Mouse (Mus musculus) ES-CJ7 (cell line): ENCODE data around the gene Dnaaf5.
A peak's percentile ranks its signal among the peaks of the same experiment; 100 is the strongest.

Experiments used
- DNase-seq: peaks from one replicate; pipeline ENCODE4 v3.0.0; 2011; ENCODE audit warnings: low read depth, low spot score

The Dnaaf5 gene

DNA sequence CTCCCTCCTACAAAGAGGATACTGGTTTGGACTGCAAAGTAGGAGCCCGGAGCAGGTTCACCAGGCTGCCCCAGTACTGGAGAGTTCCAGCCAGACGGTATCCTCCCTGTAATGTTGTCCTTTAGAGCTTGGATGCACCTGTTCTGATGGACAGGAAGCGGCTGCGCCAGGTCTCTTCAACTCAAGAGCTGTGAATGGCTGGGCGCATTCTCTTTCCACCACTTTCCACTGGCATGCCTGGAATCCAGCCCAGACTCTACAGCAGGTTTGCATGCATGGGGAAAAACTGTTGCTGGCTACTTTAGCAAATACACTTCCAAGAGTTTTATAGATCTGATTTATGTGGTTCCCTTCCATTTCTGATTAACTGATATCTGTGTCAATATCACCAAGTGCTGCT lies 8.7 kb upstream of the Dnaaf5 start:
- DNase-seq, result no peak

DNA sequence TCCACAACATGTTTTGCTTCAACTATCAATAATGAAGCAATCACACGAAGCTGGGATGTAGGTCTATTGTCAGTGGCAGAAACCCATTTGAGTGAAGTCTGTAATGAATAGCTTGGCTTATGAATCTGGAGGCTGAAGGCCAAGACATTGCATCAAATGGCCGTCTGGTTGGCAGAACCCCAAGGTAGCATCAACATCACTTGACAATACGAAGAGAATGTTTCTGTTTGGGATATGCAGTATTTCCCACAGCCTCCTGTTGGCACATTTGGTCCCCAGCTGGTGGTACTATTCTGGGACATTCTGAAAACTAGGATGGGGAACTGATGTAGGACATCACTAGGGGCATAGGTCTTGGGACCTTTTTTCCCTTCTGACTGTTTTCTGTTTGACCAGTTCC lies 6.1 kb upstream of the Dnaaf5 start:
- no peak for DNase-seq

DNA sequence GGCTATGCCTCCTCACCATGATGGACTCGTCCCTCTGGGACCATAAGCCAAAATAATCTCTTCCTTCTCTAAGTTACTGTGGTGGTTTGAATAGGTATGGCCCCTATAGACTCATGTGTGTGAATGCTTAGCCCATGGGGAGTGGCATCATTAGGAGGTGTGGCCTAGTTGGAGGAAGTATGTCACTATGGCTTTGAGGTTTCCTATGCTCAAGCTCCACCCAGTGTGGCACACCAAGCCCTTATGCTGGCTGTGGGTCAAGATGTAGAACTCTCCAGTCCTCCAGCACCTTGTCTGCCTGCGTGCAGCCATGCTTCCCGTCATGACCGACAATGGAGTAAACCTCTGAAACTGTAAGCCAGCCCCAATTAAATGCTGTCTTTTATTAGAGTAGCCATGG lies 4.3 kb upstream of the Dnaaf5 start:
- peak; percentile 46 for DNase-seq

DNA sequence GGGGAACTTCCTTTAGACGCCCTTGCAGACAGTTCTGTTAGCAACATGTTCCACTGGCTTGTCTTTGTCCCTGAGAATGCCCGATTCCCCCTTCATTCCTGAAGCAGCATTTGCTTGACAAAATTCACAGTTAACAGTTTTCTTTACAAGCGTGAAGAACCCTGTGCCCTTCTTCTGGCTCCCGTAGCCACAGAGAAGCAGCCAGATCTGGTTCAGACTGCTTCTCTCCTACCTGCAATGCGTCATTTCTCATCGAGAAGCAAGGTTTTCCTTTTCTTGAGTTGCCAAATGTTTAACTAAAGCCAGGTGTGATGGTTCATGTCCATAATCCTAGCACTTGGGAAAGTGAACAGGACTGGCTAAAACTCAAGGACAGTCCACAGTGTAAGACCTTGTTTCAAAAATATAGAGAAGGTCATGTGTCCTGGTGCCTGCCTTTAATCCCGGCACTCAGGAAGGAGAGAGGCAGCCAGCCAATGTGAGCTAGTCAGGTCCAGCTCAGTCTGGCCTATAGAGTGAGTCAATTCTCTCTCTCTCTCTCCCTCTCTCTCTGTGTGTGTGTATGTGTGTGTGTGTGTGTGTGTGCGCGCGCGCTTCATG lies 3.4 kb upstream of the Dnaaf5 start:
- peak; percentile 57 for DNase-seq

DNA sequence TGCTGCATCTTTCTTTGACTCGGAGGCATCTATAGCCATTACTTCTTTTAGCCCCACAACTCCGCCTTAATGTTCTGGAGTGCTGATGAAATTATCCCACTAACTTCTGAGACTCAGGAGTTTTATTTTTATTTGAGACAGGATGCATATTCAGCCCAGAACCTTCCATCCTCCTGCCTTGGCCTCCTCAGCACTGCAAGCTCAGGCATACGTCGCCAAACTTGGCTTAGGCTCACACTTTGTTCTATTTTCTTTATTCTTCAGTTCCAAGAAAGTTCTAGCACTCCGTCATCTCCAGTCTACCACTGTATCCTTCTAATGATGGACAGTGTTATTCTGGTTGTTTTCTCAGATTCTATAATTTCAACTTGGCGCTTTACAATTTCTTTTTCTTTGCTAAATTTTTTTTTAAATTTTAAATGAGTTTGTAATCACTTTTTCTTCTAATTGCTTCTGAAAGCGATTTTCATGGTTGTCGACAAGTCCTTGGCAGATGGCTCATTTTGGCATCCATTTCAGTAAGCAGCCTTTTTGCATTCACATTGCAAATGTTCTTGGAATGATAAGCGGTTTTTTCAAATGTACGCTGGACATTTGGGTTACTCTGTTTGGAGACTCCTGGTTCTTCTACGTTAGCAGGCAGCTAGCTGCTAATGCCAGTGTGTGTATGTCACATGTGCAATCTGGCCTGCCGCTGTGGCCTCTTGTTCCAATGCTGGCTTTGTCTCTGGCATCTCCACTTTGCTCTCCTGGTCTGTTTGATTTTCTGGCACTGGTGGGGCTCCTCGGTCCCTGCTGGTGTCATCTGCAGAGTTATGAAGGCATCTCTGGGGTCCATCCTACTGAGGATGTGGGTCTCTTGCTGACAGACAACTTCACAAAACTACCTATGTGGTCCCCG lies 2.6 kb upstream of the Dnaaf5 start:
- DNase-seq, result no peak

DNA sequence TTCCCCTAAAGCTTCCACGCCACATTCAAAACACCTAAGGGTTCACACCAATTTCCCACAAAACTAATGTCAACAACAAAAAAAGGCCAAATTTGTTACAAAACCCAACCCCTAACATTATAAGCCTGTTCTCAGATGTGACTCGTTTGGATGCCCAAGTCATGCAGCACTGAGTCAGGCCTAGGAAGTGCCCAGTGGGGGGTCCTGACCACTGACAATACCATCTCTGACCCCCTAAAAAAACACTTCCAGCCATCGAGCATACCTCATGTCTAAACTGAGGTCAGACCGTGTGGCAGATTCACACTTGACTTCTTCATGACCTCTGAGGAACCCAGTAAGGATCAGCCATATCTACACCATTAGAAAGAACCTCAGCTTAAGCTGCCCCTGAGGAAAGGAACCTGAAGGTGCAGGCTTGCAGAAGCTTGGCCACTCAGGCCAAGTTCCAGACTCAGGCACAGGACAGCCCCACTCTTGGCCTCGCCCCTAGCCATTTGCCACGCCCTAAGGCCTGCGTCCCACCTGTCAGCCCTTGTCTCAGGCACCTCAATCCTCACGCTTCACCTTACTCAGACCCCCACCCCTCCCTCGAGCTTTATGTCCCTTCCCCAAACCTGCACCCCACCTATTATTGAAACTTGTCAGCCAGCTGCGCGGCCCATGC lies 884 bp upstream of the Dnaaf5 start:
- no peak for DNase-seq

DNA sequence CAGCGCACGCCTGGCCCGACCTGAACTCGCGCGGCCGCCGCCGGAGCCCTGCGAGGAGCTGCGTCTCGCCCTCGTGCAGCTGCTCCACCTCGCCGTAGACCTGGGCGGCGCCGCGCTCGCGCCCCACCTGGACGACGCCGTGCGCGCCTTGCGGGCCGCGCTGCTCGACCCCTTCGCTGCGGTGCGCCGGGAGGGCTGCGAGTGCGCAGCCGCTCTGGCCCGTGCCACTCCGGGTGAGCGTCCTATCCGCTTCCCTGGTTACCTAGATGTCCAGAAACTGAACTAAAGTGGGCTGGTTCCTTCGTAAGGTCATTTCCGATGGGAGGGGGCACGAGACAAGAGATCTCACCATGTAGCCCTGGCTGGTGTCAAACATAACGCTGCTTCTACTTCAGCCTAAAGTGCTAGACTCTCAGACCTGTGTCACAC lies 594 bp downstream of the Dnaaf5 start:
- peak; percentile 50 for DNase-seq

DNA sequence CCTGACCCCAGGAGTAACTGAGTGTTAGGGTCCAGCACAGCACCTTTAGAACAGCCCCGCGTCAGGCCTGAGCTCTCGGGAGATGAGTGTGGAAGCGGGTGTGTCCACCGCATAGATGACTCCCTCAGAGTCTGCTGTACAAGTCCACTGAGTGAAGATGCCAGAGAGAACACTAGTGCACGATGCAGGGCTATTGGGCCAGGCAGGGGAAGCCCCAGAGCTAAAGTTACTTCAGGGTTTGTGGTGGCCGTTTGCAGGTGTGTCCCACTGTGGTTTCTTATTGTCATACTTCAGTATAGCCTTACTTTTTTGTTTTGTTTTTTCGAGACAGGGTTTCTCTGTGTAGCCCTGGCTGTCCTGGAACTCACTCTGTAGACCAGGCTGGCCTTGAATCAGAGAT lies 10.9 kb downstream of the Dnaaf5 start:
- DNase-seq, result no peak

DNA sequence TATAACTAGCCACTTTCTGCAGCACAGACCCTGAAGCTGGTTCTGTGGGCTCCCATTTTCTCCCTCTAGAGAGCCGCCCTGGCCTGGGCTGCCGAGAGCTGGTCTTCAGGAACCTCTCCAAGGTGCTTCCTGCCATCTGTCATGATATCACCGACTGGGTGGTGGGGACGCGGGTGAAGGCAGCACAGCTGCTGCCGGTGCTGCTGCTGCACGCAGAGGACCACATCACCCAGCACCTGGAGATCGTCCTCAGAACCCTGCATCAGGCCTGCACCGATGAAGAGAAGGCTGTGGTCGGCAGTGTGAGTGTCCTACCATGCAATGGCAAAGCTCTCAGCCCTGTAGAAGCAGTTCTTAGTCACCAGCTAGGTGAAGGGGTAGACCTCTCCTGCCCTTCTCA lies 11.6 kb downstream of the Dnaaf5 start:
- DNase-seq, result no peak

DNA sequence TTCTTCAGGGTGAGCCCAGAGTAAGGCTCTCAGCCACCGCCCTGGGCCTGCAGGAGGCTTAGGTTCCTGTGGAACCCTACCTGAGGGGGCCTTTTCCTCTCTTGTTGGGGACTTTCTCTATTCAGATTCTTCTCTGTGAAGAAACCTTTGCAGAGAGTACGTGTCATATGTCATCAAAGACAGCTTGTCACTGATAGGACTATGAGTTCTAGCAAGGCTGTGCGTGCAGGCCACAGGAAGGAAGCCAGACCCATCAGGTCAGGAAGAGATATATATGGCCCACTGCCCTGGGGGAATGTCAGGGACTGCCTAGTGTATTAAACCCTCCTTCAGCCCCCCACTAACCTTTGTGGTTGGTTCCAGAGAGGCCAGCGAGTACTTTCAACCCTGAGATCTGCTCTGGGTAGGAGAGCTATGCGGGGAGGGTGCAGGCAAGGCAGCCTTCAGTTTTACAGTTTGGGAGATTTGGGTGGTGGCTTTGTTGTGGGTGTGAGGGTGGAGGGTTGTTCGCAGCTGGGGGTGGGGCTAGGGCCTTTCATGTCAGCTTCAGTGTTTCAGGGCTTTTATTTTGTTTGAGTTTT lies 16.8 kb downstream of the Dnaaf5 start:
- peak; percentile 57 for DNase-seq

DNA sequence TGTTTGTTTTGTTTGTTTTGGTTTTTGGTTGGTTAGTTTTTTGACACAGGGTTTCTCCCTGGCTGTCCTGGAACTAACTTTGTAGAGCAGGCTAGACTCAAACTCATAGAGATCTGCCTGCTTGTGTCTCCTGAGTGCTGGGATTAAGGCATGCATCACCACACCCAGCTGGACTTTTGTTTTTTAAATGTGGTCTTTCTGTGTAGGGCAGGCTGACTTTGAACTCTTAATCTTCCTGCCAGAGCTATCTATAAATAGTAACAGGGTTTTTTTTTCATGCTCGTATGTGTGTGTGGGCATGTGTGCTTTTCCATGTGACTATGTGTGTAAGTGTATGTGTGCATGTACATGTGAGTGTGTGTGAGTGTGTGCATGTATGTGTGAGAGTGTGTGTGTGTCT lies 17.5 kb downstream of the Dnaaf5 start:
- DNase-seq, result peak; percentile 91

DNA sequence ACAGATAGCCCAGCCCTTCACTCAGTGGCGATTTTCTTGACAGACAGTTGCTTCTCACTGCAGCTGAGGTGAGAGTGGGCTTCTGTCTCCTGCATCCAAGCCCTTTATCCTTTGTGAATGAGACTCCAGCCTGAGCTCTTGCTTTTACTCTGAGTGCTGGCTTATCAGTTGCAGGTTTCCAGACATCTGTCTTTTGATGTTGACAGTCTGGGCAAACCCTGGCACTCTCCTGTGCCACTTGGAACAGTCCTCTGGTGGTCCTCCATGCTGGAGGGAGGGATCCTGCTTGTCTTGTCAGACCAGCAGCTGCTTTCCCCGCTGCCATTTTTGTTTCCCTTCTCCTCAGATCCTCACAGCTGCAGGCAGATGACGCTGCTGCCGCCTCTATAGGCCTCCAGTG lies 21.9 kb downstream of the Dnaaf5 start:
- DNase-seq, result no peak

DNA sequence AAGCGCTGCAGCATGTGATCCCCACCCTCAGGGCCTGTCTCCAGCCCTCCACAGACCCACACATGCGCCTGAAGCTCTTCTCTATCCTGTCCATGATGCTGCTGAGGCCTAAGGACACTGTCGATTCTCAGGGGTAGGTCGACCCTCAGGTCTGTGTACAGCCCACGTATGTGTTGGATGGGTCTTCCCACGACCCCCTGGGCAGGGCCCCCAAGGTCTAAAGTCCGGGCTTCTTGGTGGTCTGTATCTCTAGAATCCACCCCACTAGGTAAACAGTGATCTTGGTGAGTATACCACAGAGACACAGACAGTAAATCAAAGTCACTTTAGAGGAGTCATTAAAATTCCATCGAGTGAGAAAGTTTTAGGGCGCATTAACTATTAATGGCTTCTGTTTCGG lies 24.1 kb downstream of the Dnaaf5 start:
- no peak for DNase-seq

DNA sequence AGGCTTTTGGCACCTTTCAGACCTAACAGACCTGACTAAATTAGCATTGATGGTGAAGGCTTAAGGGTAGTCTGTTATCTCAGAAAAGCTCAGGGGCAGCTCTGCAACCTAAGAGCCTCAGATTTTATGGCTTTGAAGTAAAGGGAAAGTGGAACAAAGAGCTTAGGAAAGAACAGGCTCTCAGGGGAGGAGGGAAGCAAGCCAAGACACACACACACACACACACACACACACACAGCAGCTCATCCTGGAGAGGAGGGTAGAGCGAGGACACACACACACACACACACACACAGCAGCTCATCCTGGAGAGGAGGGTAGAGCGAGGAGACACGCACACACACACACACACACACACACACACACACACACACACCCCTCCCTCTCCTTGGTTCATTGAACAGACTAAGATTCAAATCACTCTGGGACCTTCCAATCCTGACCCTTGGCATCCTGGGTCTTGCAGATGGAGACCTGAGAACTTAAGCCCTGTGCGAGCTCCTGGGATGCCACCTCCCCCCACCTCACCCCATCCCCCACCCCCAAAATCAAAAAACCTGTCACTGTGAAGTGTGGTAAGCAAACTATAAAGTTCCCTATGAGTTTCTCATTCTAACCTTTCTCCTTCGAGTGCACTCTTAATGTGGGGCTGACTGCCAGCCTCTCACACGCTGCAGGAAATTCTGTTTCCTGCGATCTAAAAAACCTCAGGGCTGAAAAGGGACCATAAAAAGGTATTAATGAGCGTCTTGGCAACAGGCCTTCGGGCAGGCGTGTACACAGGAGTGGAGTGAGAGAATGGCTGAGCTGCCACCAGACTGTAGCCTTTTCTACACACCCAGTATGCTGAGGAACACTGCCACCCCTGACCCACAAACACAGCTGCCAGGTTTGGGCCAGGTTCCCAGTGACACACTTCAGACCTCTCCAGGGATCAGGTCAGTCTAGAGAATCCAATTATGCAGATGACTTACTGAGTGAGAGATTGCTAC lies 24.8 kb downstream of the Dnaaf5 start:
- DNase-seq, result no peak

DNA sequence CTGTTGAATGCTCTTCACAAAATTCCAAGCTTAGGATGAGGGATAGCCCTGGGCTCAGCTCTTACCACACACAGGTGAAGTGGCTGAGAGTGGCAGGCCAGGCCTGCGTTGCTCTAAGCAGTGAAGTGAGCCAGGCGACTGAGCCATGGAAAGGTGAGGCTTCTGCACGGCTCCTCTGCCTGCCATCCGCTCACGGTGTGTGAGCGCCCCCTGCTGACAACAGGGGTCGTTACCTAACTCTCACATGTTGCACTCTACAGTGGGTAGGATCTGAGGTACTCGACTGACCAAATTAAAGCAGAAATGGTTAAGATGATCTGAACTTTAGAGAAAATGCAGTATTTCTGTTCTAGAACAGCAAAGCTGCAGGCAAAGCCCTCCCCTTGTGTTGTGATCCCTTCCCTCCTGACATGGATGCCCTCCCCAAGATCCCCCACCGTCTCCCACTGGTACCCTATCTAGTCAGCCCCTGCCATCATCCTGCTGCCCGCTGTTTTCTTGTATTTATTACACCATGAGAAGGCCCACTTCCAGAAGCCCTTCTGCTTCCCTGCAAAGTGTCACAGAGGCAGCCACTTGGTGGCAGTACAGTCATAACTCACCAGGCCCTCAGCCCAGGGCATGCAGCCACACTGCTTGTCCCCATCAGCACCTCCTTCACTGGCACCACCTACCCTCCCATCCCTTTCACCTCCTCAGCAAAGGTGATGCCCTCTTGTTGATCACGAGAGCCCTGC lies 29.0 kb downstream of the Dnaaf5 start:
- DNase-seq, result peak; percentile 74

DNA sequence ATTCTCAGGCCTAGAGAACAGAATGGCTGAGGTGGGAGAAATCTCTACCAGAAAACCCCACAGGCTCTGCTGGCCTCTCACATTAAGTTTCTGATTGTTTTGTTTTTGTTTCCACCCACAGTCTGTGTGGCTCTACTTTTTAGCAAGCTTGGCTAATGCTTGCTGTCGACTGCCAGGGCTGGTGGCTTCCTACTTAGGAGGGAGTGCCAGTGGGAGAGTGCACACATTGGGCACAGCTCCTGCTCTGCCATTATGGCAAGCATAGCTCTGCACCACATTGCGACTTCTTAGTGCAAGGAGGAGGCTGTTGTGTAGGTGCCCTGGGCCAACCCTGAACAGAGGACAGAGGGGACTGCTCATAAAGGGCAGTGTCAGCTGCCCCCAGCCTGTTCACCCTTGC lies 33.1 kb downstream of the Dnaaf5 start:
- no peak for DNase-seq

DNA sequence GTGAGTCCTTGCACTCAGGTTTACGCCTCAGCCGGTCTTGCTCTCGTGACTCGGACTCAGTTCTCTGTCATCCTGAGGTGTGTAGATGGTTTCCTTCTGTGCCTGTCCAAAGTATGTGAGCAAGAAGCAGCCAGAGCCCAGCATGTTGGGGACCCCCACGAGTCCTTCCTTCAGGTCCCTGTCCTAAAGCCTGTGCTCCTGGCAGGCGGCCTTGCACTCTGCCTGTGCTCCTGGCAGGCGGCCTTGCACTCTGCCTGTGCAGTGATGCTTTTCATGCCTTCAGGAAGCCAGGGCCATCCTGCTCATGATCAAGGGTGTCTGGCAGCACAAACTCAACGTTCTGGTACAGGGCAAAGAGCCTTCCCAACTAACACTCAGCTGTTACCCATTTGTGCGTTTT lies 33.6 kb downstream of the Dnaaf5 start:
- DNase-seq, result no peak

DNA sequence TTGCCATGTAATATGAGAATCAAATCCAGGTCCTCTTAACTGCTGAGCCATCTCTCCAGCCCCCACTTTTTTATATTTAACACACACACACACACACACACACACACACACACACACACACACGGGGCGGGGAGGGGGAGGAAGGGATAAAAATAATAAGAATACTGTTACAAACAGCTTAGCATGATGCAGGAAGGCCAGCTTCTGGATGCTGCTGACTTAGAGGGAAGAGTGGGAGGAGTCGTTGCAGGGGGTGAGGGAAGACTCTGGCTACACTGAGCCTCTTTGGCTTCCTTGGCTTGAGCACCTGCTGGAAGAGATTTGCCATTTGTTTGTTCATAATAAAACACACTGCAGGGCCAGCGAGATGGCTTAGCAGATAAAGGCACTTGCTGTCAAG lies 34.9 kb downstream of the Dnaaf5 start:
- no peak for DNase-seq

DNA sequence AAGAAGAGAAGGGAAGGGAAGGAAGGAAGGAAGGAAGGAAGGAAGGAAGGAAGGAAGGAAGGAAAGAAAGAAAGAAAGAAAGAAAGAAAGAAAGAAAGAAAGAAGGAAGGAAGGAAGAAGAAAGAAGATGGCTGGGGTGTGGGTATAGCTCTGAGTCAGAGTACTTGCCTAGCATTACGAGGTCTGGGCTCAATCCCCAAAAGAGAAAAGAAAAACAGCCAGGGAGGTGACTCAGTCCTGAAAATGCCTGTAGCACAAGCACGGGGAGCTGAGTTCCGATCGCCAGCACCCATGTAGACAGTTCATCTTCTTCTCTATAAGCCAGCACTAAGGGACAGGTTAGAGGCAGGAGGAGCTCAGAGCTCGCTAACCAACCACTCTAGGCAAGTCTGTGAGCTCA lies 39.7 kb downstream of the Dnaaf5 start:
- no peak for DNase-seq

DNA sequence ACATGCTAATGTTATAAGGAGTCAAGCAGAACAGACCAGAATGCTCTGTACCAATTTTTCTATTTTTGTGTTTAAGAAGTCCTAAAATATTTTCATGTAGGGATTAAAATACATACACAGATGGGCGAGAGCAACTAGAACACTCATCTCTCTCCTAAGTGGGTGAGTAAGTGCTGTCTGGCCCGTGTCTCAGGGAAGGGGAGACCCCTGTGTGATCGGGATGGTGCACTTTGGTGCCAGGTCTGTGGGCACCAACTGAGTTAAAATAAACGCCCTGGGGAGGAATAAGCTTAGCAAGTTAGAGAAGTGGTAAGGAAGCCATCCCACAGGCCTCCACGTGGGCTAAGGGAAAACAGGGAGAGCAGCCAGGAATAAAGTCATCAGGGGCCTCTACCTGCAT lies 40.9 kb downstream of the Dnaaf5 start:
- DNase-seq, result no peak

DNA sequence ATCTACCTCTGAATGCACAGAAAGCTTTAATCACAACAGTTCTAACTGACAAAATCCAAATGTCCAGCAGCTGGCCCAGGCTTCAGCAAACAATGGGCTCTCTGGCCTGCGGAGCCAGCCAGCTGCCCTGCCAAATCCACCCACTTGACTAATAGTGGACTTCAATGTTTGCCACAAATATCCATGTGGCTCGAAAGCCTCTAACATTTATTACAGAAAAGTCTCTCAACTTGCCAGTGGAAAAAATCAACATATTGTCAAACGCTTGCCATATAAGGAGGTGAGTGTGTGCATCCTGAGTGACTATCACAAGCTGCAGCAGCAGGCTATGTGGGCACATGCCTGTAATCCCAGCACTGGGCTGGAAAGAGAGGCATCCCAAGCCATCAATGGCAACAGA lies 48.8 kb downstream of the Dnaaf5 start:
- DNase-seq, result no peak
